Mouse (Mus musculus) embryonic facial prominence, embryonic 11.5 days (tissue): ENCODE results near the gene Clstn2. TPM values are rescaled to one million over a fixed set of nuclear protein-coding genes. Genes with fewer than 3 reads are reported as not detected.

Experiments used
- ATAC-seq: fragments of 200-750 bp; cut with Nextera tagmentation; replicated peaks from 2 replicates; pipeline ENCODE4 v1.8.0; 2017; ENCODE audit warnings: low read depth; ENCODE audit not compliant: insufficient number of reproducible peaks, low FRiP score, low TSS enrichment
- DNase-seq: peaks from one replicate; pipeline ENCODE4 v3.0.0-alpha.2; 2015; ENCODE audit warnings: low spot score
- H3K27ac ChIP-seq: fragments of 300-500 bp; sonication (generic); replicated peaks from 2 replicates; pipeline ENCODE4 v1.5.1; 2014; ENCODE audit warnings: mild to moderate bottlenecking, low read depth, low read length, control low read depth
- H3K27me3 ChIP-seq: fragments of 300-500 bp; sonication (generic); 2 replicates; pipeline ENCODE4 v1.6.1; 2014; ENCODE audit warnings: mild to moderate bottlenecking, low read length, moderate library complexity, mixed read lengths; ENCODE audit not compliant: control insufficient read depth, insufficient read depth
- H3K36me3 ChIP-seq: fragments of 300-500 bp; sonication (generic); replicated peaks from 2 replicates; pipeline ENCODE4 v1.6.1; 2014; ENCODE audit warnings: low read depth, mild to moderate bottlenecking, low read length, moderate library complexity, mixed read lengths; ENCODE audit not compliant: control insufficient read depth, insufficient read depth
- H3K4me1 ChIP-seq: fragments of 300-500 bp; sonication (generic); 2 replicates; pipeline ENCODE4 v1.6.1; 2014; ENCODE audit warnings: low read length, mixed read lengths; ENCODE audit not compliant: control insufficient read depth, insufficient read depth
- H3K4me2 ChIP-seq: fragments of 300-500 bp; sonication (generic); 2 replicates; pipeline ENCODE4 v1.6.1; 2014; ENCODE audit warnings: low read depth, mild to moderate bottlenecking, control low read depth, low read length, moderate library complexity
- H3K4me3 ChIP-seq: fragments of 300-500 bp; sonication (generic); 2 replicates; pipeline ENCODE4 v1.5.1; 2014; ENCODE audit warnings: low read depth, low read length, control low read depth
- H3K9ac ChIP-seq: fragments of 300-500 bp; sonication (generic); replicated peaks from 2 replicates; pipeline ENCODE4 v1.6.1; 2014; ENCODE audit warnings: mild to moderate bottlenecking, control low read depth, low read length
- H3K9me3 ChIP-seq: fragments of 300-500 bp; sonication (generic); replicated peaks from 2 replicates; pipeline ENCODE4 v1.6.1; 2016; ENCODE audit warnings: mild to moderate bottlenecking, low read length, inconsistent platforms, mixed read lengths; ENCODE audit not compliant: control insufficient read depth
- WGBS: fragments of 180-500 bp; shearing (Covaris S2); extraction: QIAGEN DNeasy Blood & Tissue Kit; methylation state at CpG from one replicate; pipeline ENCODE4 v1.1.7; 2014; 5-methylcytosine and 5-hydroxymethylcytosine counted together
- polyA plus RNA-seq: library from polyadenylated mRNA; unstranded; fragments of >200 nt; fragmentation: Nextera tagmentation; extraction: Ambion mirVana; gene quantifications from 2 replicates; pipeline ENCODE4 v1.2.1, GENCODE M21; 2014

The Clstn2 gene
- polyA plus RNA-seq, 1 experiment from 2014 or later: 0.84 TPM

DNA sequence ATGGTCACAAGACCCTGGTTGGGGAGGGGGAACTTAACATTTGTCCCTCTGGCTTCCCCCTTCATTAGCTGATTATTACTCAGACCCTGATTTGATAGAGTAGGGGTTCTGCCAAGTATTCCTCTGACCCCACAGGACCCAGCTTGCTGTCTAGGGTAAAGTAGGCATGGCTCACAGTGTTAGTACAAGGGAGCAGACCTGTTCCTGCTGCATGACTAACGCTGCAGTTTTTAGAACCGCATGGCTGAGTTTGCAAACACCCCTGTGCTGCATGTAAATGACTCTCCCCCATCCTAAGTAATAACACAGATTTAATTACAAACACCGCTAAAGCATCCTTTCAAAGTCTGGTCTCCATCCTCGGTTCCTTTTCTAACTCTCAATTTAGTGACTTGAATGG is 531.6 kb downstream of the Clstn2 start:
- no peak overlapping the region for H3K4me3 ChIP-seq
- H3K9ac ChIP-seq: no peak overlapping the region
- H3K4me2 ChIP-seq: no peak overlapping the region
- H3K36me3 ChIP-seq: no peaks in the 10 kb centered on the region
- DNase-seq (no peak), ATAC-seq (no peak)
- WGBS: 80% methylated on average over 4 of the region's 4 CpGs
- H3K27ac ChIP-seq: no peak overlapping the region
- no peaks in the 10 kb centered on the region for H3K27me3 ChIP-seq
- no peaks in the 10 kb centered on the region for H3K4me1 ChIP-seq
- no peaks in the 10 kb centered on the region for H3K9me3 ChIP-seq

- H3K9ac ChIP-seq: no peak overlapping the region
Observed at GRCm38 (mm10) chr9:97495056-97495455, 537.9 kb downstream of the Clstn2 start.

DNA sequence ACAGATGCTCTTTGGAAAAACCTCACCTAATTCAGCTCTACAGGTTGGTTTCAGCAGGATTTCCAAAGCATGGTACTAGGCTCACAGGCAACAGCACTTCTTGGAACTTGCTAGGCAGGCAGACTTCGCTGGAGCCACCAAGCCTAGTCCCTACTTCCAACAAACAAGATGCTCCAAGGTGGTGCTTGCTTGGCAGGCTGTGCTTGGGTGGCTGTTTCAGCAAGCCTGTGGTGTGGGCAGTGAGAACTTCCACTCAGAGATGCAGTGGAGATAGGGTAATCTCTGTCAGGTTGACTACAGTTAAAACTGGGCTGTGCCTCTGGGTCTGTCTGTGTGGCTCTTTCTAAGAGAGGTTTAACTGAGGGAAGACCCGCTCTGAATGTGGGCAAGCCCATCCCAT is 541.4 kb downstream of the Clstn2 start:
- 81% methylated on average over 2 of the region's 2 CpGs for WGBS
- Histone ChIP-seq H3K4me3 (no peak overlapping the region), H3K9ac (no peak overlapping the region), H3K4me2 (no peak overlapping the region), H3K36me3 (no peaks in the 10 kb centered on the region), H3K4me1 (no peaks in the 10 kb centered on the region), H3K27me3 (no peaks in the 10 kb centered on the region), H3K27ac (no peak overlapping the region), H3K9me3 (no peaks in the 10 kb centered on the region)
- ATAC-seq (no peak), DNase-seq (no peak)

More at GRCm38 (mm10) chr9:97495056-97495455, 537.9 kb downstream of the Clstn2 start:
- DNase-seq: no peak
- H3K27me3 ChIP-seq: no peaks in the 10 kb centered on the region
- ATAC-seq: no peak
- no peak overlapping the region for H3K4me2 ChIP-seq
- no peaks in the 10 kb centered on the region for H3K36me3 ChIP-seq
- no peaks in the 10 kb centered on the region for H3K9me3 ChIP-seq
- H3K4me3 ChIP-seq: no peak overlapping the region
- no peaks in the 10 kb centered on the region for H3K4me1 ChIP-seq
- 91% methylated on average over 6 of the region's 6 CpGs for WGBS
- no peak overlapping the region for H3K27ac ChIP-seq

DNA sequence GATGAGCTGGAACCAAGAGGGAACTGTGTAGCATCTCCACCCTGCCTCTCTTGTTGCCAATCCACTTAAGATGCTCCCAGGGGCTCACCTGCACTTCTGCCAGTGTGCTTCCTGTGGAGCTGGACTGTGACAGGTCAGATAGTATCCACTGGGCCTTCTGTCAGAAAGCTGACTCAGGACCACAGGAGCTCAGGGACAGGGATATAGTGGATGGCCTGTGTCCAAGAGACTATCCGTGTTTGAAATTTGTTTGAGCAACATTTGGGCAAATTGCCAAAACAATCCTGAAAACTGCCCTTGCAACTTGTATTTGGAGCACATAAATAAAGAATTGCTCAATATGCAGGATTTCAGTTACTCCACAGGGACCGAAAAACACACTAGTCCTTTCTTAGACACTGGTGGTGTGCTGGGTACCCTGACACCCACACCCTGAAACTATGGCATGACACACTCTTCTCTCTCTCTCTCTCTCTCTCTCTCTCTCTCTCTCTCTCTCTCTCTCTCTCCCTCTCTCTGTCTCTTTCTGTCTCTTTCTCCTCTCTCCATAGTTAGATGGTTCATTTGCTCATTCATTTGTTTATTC is 542.3 kb downstream of the Clstn2 start:
- H3K27me3 ChIP-seq: no peaks in the 10 kb centered on the region
- WGBS: 92% methylated on average over 2 of the region's 2 CpGs
- no peaks in the 10 kb centered on the region for H3K36me3 ChIP-seq
- no peak overlapping the region for H3K4me3 ChIP-seq
- no peak for ATAC-seq
- no peak overlapping the region for H3K4me2 ChIP-seq
- no peak for DNase-seq
- no peak overlapping the region for H3K27ac ChIP-seq
- H3K9me3 ChIP-seq: no peaks in the 10 kb centered on the region
- H3K9ac ChIP-seq: no peak overlapping the region
- H3K4me1 ChIP-seq: no peaks in the 10 kb centered on the region

- no peak for ATAC-seq
- H3K4me2 ChIP-seq: no peak overlapping the region
- 66% methylated on average over 7 of the region's 7 CpGs for WGBS
- no peaks in the 10 kb centered on the region for H3K4me1 ChIP-seq
- no peaks in the 10 kb centered on the region for H3K36me3 ChIP-seq
- H3K9me3 ChIP-seq: no peaks in the 10 kb centered on the region
- H3K9ac ChIP-seq: no peak overlapping the region
- no peaks in the 10 kb centered on the region for H3K27me3 ChIP-seq
- H3K4me3 ChIP-seq: no peak overlapping the region
- H3K27ac ChIP-seq: no peak overlapping the region
- DNase-seq: no peak
Observed at GRCm38 (mm10) chr9:97486826-97487225, 546.2 kb downstream of the Clstn2 start.

DNA sequence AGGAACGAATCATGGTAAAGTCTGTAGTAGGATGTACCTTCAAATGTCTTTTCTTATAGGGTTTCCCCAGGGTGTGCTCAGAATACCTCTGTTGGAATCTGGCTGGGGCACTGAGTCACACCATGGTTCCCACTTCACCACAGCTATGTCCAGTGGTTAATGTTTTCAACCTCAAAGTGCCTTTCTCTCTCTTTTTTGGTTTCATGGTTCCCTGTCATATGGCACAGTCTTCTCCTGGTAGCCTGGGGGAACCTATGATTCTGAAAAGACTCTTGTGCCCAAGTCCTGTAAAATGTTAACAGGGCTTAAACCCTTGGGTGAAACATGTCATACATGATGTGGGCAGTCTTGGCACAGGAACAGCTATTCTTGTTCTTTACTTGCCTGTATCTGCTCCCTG is 551.8 kb downstream of the Clstn2 start:
- no peak for DNase-seq
- 70% methylated on average over 1 of the region's 1 CpGs for WGBS

DNA sequence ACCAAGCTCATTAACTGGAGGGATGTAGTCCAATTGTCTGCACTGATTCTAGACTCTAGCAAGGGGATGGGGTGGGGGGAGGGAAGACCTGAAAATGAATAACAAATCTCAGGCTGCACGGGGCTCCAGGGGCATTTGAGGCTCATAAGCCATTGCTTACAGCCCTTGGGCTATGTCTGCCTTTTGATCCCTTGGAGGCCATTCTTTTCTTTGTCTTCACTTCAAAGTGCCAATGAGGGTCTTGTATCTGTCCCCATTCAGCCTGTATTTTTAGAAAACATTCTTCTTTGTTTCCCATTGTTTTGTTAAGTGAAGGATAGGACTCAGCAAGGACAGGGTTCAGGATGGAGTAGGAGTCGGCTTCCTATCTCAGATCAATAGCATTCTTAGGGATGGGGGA is 556.0 kb downstream of the Clstn2 start:
- ATAC-seq (no peak), DNase-seq (no peak)
- H3K27me3 ChIP-seq: no peaks in the 10 kb centered on the region
- H3K36me3 ChIP-seq: no peaks in the 10 kb centered on the region
- H3K4me3 ChIP-seq: no peak overlapping the region
- H3K27ac ChIP-seq: no peak overlapping the region
- no peaks in the 10 kb centered on the region for H3K4me1 ChIP-seq
- no peak overlapping the region for H3K9ac ChIP-seq
- WGBS: 30% methylated on average over 2 of the region's 2 CpGs
- H3K9me3 ChIP-seq: no peaks in the 10 kb centered on the region
- H3K4me2 ChIP-seq: no peak overlapping the region

More for the DNA sequence above, 551.8 kb downstream of the Clstn2 start:
- Histone ChIP-seq H3K4me2 (no peak overlapping the region), H3K9me3 (no peaks in the 10 kb centered on the region), H3K27me3 (no peaks in the 10 kb centered on the region), H3K4me1 (no peaks in the 10 kb centered on the region), H3K9ac (no peak overlapping the region), H3K4me3 (no peak overlapping the region), H3K27ac (no peak overlapping the region), H3K36me3 (no peaks in the 10 kb centered on the region)
- no peak for ATAC-seq

- no peak for ATAC-seq
- H3K9ac ChIP-seq: no peak overlapping the region
- 81% methylated on average over 3 of the region's 3 CpGs for WGBS
Observed at GRCm38 (mm10) chr9:97476456-97476855, 556.5 kb downstream of the Clstn2 start.

More at GRCm38 (mm10) chr9:97476456-97476855, 556.5 kb downstream of the Clstn2 start:
- no peak overlapping the region for H3K4me2 ChIP-seq
- H3K9me3 ChIP-seq: no peaks in the 10 kb centered on the region
- no peak overlapping the region for H3K27ac ChIP-seq
- no peaks in the 10 kb centered on the region for H3K36me3 ChIP-seq
- no peak overlapping the region for H3K4me3 ChIP-seq
- H3K4me1 ChIP-seq: no peaks in the 10 kb centered on the region
- no peak for DNase-seq
- H3K27me3 ChIP-seq: no peaks in the 10 kb centered on the region
